Mouse (Mus musculus) lung, adult 2 months (tissue): ENCODE measurements around the gene Gm11938.

ENCODE experiments used
- CTCF ChIP-seq: fragments of 200-500 bp; IDR thresholded peaks from 2 replicates; pipeline ENCODE4 v1.5.1; 2011; ENCODE audit warnings: mild to moderate bottlenecking, low read length, control low read depth; ENCODE audit not compliant: insufficient read depth
- POLR2A ChIP-seq: fragments of 200-500 bp; IDR thresholded peaks from 2 replicates; pipeline ENCODE4 v1.6.1; 2011; ENCODE audit warnings: low read depth, mild to moderate bottlenecking, control low read depth, low read length, borderline replicate concordance; ENCODE audit errors: extremely low read depth

DNA sequence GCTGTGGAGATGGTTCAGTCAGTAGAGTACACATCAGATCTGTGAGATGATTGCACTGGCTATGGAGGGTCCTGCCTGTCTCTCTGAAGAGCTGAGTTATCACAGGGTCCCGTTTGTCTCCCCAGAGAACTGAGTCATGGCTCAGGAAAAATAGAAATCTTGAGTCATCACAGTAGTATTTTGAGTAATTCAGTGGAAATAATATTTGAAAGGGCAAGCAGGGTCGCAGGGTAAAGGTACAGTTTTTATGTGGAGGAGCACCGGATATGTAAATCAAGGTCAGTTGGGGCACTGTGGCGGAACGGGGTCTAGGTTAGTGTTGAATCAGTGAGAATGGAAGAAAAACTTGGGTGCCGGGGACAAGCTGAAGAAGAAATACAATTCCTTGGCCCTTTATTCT lies 40.5 kb downstream of the Gm11938 start:
- no peak for TF ChIP-seq CTCF
- no peak for TF ChIP-seq POLR2A
